Mouse (Mus musculus) hindbrain, embryonic 14.5 days (tissue): ENCODE results near the gene Tssc4. TPM values are rescaled to one million over a fixed set of nuclear protein-coding genes. Genes with fewer than 3 reads are reported as not detected.

Experiments
- polyA plus RNA-seq: library from polyadenylated mRNA; unstranded; fragments of >200 nt; fragmentation: Nextera tagmentation; extraction: Ambion mirVana; gene quantifications from 2 replicates; pipeline ENCODE4 v1.2.1, GENCODE M21; 2014

The Tssc4 gene
- polyA plus RNA-seq, 1 experiment from 2014 or later = 62.8 TPM

Other genes with a start within 250 kb of the Tssc4 start
- gene Th, start 138.1 kb upstream of the Tssc4 start, polyA plus RNA-seq = 4.7 and 7.6 TPM in 2 replicates
- gene Ascl2, start 100.0 kb upstream of the Tssc4 start, polyA plus RNA-seq = 0.39 and 0.51 TPM in 2 replicates
- gene Tspan32, start 64.2 kb upstream of the Tssc4 start, polyA plus RNA-seq = 0.43 and 0.82 TPM in 2 replicates
- gene Cd81, start 16.5 kb upstream of the Tssc4 start, polyA plus RNA-seq = 455 and 483 TPM in 2 replicates
- gene Trpm5, start 25.4 kb downstream of the Tssc4 start, polyA plus RNA-seq = 1.9 and 2.3 TPM in 2 replicates
- gene Kcnq1, start 37.1 kb downstream of the Tssc4 start, polyA plus RNA-seq = 0.94 and 1.3 TPM in 2 replicates